Mouse (Mus musculus) layer of hippocampus, adult 18-20 months (tissue): ENCODE data around the gene Bcl3. TPM values are rescaled to one million over a fixed set of nuclear protein-coding genes. Genes with fewer than 3 reads are reported as not detected.

Experiments used
- DNase-seq, 2 experiments: peaks; one replicate each; pipeline ENCODE4 v3.0.0; 2022; ENCODE audit warnings: low spot score in 2 of 2
- total RNA-seq, 2 experiments: library from RNA; stranded (reverse); gene quantifications; 2 replicates each; pipeline ENCODE4 v1.2.3; 2021

Bcl3 gene
- total RNA-seq, 2 experiments from 2014 or later, result 0.27 to 1.1 TPM

GRCm38 (mm10) chr7:19769434-19770374 lies 52.9 kb downstream of the Bcl3 start:
- DNase-seq, result no peak

- no peak for DNase-seq
Measured at GRCm38 (mm10) chr7:19769001-19769400, 53.6 kb downstream of the Bcl3 start.

DNA sequence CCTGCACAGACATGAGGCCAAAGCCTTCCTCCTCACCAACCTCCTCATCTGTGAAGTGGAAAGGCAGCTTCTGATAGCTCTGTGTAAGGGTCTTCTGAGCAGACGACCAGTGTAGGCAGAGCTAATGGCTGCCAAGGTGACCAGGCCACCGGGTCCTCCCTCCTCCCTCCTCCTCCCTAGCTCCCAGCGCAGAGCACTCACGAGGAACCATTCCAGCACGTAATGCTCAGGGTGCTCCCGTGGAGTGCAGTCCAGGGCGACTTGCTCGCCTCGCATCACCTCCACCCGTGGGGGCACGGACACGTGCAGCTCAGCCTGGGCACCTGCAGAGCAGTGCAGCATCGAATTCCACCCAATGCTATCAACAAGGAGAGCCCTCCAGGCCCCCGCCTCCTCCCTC lies 54.3 kb downstream of the Bcl3 start:
- no peak for DNase-seq

GRCm38 (mm10) chr7:19764581-19764980 lies 58.0 kb downstream of the Bcl3 start:
- no peak for DNase-seq

DNA sequence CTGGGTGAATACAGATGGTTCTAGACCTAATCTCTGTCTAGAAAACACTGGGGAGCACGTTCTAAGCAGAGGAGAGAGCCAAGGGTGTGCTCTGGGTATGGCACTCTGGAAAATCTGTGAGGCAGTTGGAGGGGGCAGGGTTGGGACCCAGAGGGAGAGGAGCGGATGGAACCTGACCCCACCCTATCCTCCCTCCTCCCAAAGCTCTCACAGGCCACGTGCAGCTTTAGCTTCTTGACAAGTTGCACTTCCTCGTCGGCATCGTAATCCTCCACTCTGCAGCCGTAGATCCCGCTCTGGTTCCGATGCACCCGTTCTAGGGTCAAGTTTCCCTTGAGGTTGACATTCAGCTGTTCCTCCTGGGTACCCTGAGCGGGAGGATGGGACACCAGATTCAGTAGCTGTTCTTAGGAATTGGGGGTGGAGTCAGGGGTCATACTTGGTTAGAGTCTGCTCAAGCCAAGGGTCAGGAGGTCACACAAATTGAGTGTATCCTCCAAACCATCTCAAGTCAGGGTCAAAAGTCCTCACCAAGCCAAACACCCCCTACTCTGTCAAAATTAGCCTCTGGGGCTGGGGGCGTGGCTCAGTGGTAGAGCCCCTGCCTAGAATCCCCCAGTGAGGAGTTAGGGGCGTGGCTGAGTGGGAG lies 58.6 kb downstream of the Bcl3 start:
- no peak for DNase-seq

GRCm38 (mm10) chr7:19762283-19762682 lies 60.3 kb downstream of the Bcl3 start:
- DNase-seq, result no peak

DNA sequence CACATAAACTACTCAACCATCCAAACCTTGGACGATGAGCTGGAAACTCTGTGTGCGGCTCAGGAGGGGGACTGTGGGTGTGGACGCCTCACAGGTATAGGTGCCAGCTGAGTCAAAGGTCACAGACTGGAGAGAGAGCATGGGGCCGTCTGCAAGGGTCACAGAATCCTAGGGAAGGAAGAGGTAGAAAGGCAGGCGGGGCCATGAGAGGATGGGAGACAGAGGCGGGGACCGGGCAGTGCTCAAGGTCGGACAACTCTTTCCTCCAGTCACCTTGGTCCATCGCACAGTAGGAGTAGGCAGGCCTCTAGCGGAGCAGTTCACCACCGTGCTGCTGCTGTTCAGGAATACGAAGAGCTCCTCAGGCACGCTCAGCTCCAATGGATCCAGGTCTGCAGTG lies 62.5 kb downstream of the Bcl3 start:
- no peak for DNase-seq

GRCm38 (mm10) chr7:19758623-19759022 lies 63.9 kb downstream of the Bcl3 start:
- no peak for DNase-seq

Other genes with a start within 250 kb of the Bcl3 start
- gene Zfp296, start 245.5 kb downstream of the Bcl3 start, total RNA-seq, result under 1 TPM; 0.74 to 0.89 TPM
- 10 to 100 TPM; 44.4 to 45.6 TPM for gene Gemin7, start 245.2 kb downstream of the Bcl3 start, total RNA-seq
- 10 to 100 TPM; 79.5 to 81.8 TPM for gene Clasrp, start 218.3 kb downstream of the Bcl3 start, total RNA-seq
- 1 to 10 TPM; 9.1 to 9.7 TPM for gene Relb, start 193.3 kb downstream of the Bcl3 start, total RNA-seq
- gene Clptm1, start 157.7 kb downstream of the Bcl3 start, total RNA-seq, result 100 to 1,000 TPM; 133 to 143 TPM
- gene Apoc2, start 144.8 kb downstream of the Bcl3 start, total RNA-seq, result not detected
- not detected for gene Gm44805, start 141.3 kb downstream of the Bcl3 start, total RNA-seq
- gene Apoc4, start 141.3 kb downstream of the Bcl3 start, total RNA-seq, result not detected
- gene Apoc1, start 130.1 kb downstream of the Bcl3 start, total RNA-seq, result 1 to 10 TPM; 5.8 to 8.7 TPM
- gene Apoe, start 123.6 kb downstream of the Bcl3 start, total RNA-seq, result 1,000 to 10,000 TPM; 2,690 to 2,764 TPM
- gene Tomm40, start 107.3 kb downstream of the Bcl3 start, total RNA-seq, result 100 to 1,000 TPM; 110 to 114 TPM
- gene Nectin2, start 72.3 kb downstream of the Bcl3 start, total RNA-seq, result 1 to 10 TPM; 5.0 to 5.1 TPM
- 10 to 100 TPM; 12.4 to 12.9 TPM for gene Bcam, start 51.8 kb downstream of the Bcl3 start, total RNA-seq
- not detected for gene Cblc, start 26.0 kb downstream of the Bcl3 start, total RNA-seq
- gene Gm19345, start 29.2 kb upstream of the Bcl3 start, total RNA-seq, result 1 to 10 TPM; 1.2 to 2.3 TPM
- gene Ceacam16, start 38.5 kb upstream of the Bcl3 start, total RNA-seq, result not detected
- gene Ceacam19, start 65.2 kb upstream of the Bcl3 start, total RNA-seq, result not detected
- gene Pvr, start 98.4 kb upstream of the Bcl3 start, total RNA-seq, result 10 to 100 TPM; 12.4 to 12.8 TPM
- gene Igsf23, start 128.0 kb upstream of the Bcl3 start, total RNA-seq, result not detected
- not detected for gene Ceacam20, start 142.6 kb upstream of the Bcl3 start, total RNA-seq
- gene Nlrp9b, start 168.7 kb upstream of the Bcl3 start, total RNA-seq, result not detected